Mouse (Mus musculus) ES-Bruce4 (cell line): ENCODE measurements around the gene Lonp1. TPM values are rescaled to one million over a fixed set of nuclear protein-coding genes. Genes with fewer than 3 reads are reported as not detected.

Experiments used
- H3K27ac ChIP-seq: 2 replicates; pipeline ENCODE4 v1.5.1; 2012; ENCODE audit warnings: low read length, inconsistent platforms; ENCODE audit not compliant: insufficient read depth
- H3K27me3 ChIP-seq: 2 replicates; pipeline ENCODE4 v1.6.1; 2012; ENCODE audit warnings: mild to moderate bottlenecking, low read length, inconsistent platforms; ENCODE audit not compliant: control insufficient read depth, poor library complexity, insufficient read depth, severe bottlenecking
- H3K36me3 ChIP-seq: 2 replicates; pipeline ENCODE4 v1.6.1; 2012; ENCODE audit warnings: inconsistent platforms, mild to moderate bottlenecking, low read length, moderate library complexity; ENCODE audit not compliant: control insufficient read depth, poor library complexity, insufficient read depth, severe bottlenecking
- H3K4me1 ChIP-seq: one replicate; pipeline ENCODE4 v1.8.1; 2011; ENCODE audit warnings: low read length; ENCODE audit not compliant: control insufficient read depth, insufficient read depth
- H3K4me3 ChIP-seq: 2 replicates; pipeline ENCODE4 v1.5.1; 2011; ENCODE audit warnings: low read depth, mild to moderate bottlenecking, low read length
- H3K9ac ChIP-seq: 2 replicates; pipeline ENCODE4 v1.6.1; 2012; ENCODE audit warnings: low read depth, mild to moderate bottlenecking, inconsistent platforms; ENCODE audit not compliant: poor library complexity, severe bottlenecking
- H3K9me3 ChIP-seq: replicated peaks from 2 replicates; pipeline ENCODE4 v1.6.1; 2012; ENCODE audit warnings: mild to moderate bottlenecking, low read length, inconsistent platforms; ENCODE audit not compliant: control insufficient read depth, poor library complexity, insufficient read depth, severe bottlenecking
- CTCF ChIP-seq: IDR thresholded peaks from one replicate; pipeline ENCODE4 v1.8.1; 2011; ENCODE audit warnings: low read depth, low read length
- EP300 ChIP-seq: IDR thresholded peaks from 2 replicates; pipeline ENCODE4 v1.6.1; 2011; ENCODE audit warnings: low read depth, low read length; ENCODE audit not compliant: insufficient read depth
- POLR2A ChIP-seq: IDR thresholded peaks from one replicate; pipeline ENCODE4 v1.8.1; 2011; ENCODE audit warnings: low read length; ENCODE audit not compliant: insufficient read depth
- polyA plus RNA-seq: library from polyadenylated mRNA; stranded (reverse); fragments of >200 nt; gene quantifications from 2 replicates; pipeline ENCODE4 v1.2.4, GENCODE M21; 2011; ENCODE audit warnings: low read depth; ENCODE audit not compliant: missing spikeins, insufficient read depth, insufficient read length

Lonp1 gene
- polyA plus RNA-seq, 1 experiment, result 60.3 TPM

GRCm38 (mm10) chr17:56572939-56573338 lies 53.7 kb downstream of the Lonp1 start:
- Histone ChIP-seq H3K9ac (no peak overlapping the region), H3K27ac (no peak overlapping the region), H3K9me3 (no peaks in the 10 kb centered on the region), H3K4me1 (no peaks in the 10 kb centered on the region), H3K27me3 (no peaks in the 10 kb centered on the region), H3K4me3 (no peak overlapping the region), H3K36me3 (peaks cover 61% of the 10 kb centered on the region)
- TF ChIP-seq POLR2A (no peak), CTCF (no peak), EP300 (no peak)

DNA sequence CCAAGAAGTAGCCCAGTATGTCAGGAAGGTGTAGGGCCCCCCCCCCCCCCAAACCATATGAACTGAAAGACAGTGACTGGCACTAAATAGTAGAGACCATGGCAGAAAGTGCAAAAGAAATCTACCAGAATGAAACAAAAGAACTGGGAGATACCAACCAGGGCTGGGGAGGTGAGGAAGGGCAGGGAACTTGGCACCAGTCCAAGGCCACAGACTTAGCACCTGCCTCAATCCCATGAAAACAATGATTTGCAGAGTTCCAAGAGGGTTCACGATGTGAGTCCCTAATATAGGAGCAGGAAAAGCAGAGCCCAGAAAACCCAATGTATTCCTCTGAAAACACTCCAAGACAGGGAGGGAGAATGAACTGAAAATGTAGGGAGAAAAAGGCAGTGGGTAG lies 54.5 kb downstream of the Lonp1 start:
- no peak overlapping the region for H3K9ac ChIP-seq
- no peaks in the 10 kb centered on the region for H3K9me3 ChIP-seq
- H3K4me1 ChIP-seq, result no peaks in the 10 kb centered on the region
- H3K27me3 ChIP-seq, result no peaks in the 10 kb centered on the region
- no peak overlapping the region for H3K4me3 ChIP-seq
- TF ChIP-seq POLR2A (no peak), EP300 (no peak), CTCF (no peak)
- H3K36me3 ChIP-seq, result peaks cover 60% of the 10 kb centered on the region
- no peak overlapping the region for H3K27ac ChIP-seq

DNA sequence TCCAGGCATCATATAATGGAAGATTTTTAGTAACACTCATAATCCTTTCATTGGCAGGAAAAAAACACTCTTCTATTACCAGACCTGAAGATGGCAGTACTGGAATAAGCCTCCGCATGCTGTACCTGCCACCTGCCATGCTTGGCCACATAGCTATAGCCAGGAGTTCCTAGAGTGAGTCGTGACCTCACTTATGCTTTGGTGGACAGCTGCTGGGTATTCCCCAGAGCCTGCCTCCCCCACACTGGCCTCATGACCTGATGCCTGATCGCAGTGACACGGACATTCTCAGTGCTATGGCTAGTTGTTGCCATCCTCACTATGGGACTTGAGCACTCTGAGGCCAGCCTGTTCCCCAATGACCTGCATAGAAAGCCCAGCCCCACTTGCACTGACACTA lies 56.4 kb downstream of the Lonp1 start:
- no peaks in the 10 kb centered on the region for H3K27me3 ChIP-seq
- H3K36me3 ChIP-seq, result peaks cover 70% of the 10 kb centered on the region
- no peaks in the 10 kb centered on the region for H3K9me3 ChIP-seq
- H3K9ac ChIP-seq, result no peak overlapping the region
- no peak overlapping the region for H3K4me3 ChIP-seq
- TF ChIP-seq POLR2A (no peak), CTCF (no peak), EP300 (no peak)
- no peaks in the 10 kb centered on the region for H3K4me1 ChIP-seq
- H3K27ac ChIP-seq, result no peak overlapping the region

DNA sequence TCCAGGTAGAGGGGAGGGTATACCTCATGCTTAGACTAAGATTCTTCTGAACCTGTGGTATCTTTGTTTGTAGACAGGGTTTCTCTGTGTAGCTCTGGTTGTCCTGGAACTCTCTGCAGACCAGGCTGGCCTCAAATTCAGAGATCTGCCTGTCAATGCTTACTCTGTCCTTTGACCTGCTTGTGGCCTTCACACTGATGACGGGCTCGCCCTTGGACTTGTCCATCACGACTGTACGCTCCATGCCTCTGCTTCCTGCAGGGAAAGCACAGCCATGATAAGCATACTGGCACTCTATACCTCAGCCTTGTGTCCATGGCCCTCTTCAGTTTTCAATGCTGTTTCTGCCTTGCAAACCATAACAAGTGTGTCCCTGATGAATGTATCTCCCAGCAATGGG lies 59.3 kb downstream of the Lonp1 start:
- TF ChIP-seq POLR2A (no peak), CTCF (no peak), EP300 (no peak)
- Histone ChIP-seq H3K9me3 (no peaks in the 10 kb centered on the region), H3K9ac (no peak overlapping the region), H3K27ac (no peak overlapping the region), H3K27me3 (no peaks in the 10 kb centered on the region), H3K4me3 (no peak overlapping the region), H3K4me1 (no peaks in the 10 kb centered on the region), H3K36me3 (peaks cover 81% of the 10 kb centered on the region)

GRCm38 (mm10) chr17:56566918-56567317 lies 59.8 kb downstream of the Lonp1 start:
- TF ChIP-seq EP300, result no peak
- TF ChIP-seq CTCF, result no peak
- TF ChIP-seq POLR2A, result no peak
- Histone ChIP-seq H3K9me3 (no peaks in the 10 kb centered on the region), H3K27ac (no peak overlapping the region), H3K36me3 (peaks cover 81% of the 10 kb centered on the region), H3K4me3 (no peak overlapping the region), H3K9ac (no peak overlapping the region), H3K4me1 (no peaks in the 10 kb centered on the region), H3K27me3 (no peaks in the 10 kb centered on the region)

GRCm38 (mm10) chr17:56566293-56566692 lies 60.4 kb downstream of the Lonp1 start:
- no peak overlapping the region for H3K9ac ChIP-seq
- TF ChIP-seq POLR2A (no peak), CTCF (no peak), EP300 (no peak)
- peaks cover 85% of the 10 kb centered on the region for H3K36me3 ChIP-seq

More at GRCm38 (mm10) chr17:56566293-56566692, 60.4 kb downstream of the Lonp1 start:
- no peaks in the 10 kb centered on the region for H3K4me1 ChIP-seq
- H3K4me3 ChIP-seq, result no peak overlapping the region
- no peak overlapping the region for H3K27ac ChIP-seq
- H3K27me3 ChIP-seq, result no peaks in the 10 kb centered on the region
- H3K9me3 ChIP-seq, result no peaks in the 10 kb centered on the region

Other genes starting within 250 kb of the Lonp1 start
- gene Ptprs, start 150.4 kb downstream of the Lonp1 start, polyA plus RNA-seq, result 149 and 159 TPM in 2 replicates
- not detected in 2 replicates for gene Znrf4, start 114.5 kb downstream of the Lonp1 start, polyA plus RNA-seq
- gene Gm20219, start 72.5 kb downstream of the Lonp1 start, polyA plus RNA-seq, result 1.1 and 2.3 TPM in 2 replicates
- gene Safb2, start 42.3 kb downstream of the Lonp1 start, polyA plus RNA-seq, result 107 and 117 TPM in 2 replicates
- 99.4 and 111 TPM in 2 replicates for gene Safb, start 42.1 kb downstream of the Lonp1 start, polyA plus RNA-seq
- 105 and 131 TPM in 2 replicates for gene 2410015M20Rik, start 17.1 kb downstream of the Lonp1 start, polyA plus RNA-seq
- gene Rpl36, start 13.5 kb downstream of the Lonp1 start, polyA plus RNA-seq, result 704 and 766 TPM in 2 replicates
- gene Catsperd, start 1.3 kb upstream of the Lonp1 start, polyA plus RNA-seq, result 2.4 and 3.7 TPM in 2 replicates
- 72.6 and 75.6 TPM in 2 replicates for gene Ranbp3, start 46.4 kb upstream of the Lonp1 start, polyA plus RNA-seq
- gene Ndufa11, start 90.9 kb upstream of the Lonp1 start, polyA plus RNA-seq, result 152 and 177 TPM in 2 replicates
- 23.2 and 24.2 TPM in 2 replicates for gene Vmac, start 91.1 kb upstream of the Lonp1 start, polyA plus RNA-seq
- gene Nrtn, start 130.6 kb upstream of the Lonp1 start, polyA plus RNA-seq, result 8.1 and 10.8 TPM in 2 replicates
- 18.4 and 18.9 TPM in 2 replicates for gene Dus3l, start 137.9 kb upstream of the Lonp1 start, polyA plus RNA-seq
- not detected in 2 replicates for gene Prr22, start 143.4 kb upstream of the Lonp1 start, polyA plus RNA-seq
- 27.5 and 30.5 TPM in 2 replicates for gene Rfx2, start 204.1 kb upstream of the Lonp1 start, polyA plus RNA-seq
- 0.46 and 0.68 TPM in 2 replicates for gene Acsbg2, start 247.6 kb upstream of the Lonp1 start, polyA plus RNA-seq
- 8.0 and 8.4 TPM in 2 replicates for gene 1700061G19Rik, start 248.6 kb upstream of the Lonp1 start, polyA plus RNA-seq